Mouse (Mus musculus): ENCODE results near the gene Sass6.
"Not testable (repeated sequence)": the region's sequence is repeated elsewhere in the genome, so short reads cannot be mapped to it uniquely, and the experiment has no call there.

Sass6 gene

DNA sequence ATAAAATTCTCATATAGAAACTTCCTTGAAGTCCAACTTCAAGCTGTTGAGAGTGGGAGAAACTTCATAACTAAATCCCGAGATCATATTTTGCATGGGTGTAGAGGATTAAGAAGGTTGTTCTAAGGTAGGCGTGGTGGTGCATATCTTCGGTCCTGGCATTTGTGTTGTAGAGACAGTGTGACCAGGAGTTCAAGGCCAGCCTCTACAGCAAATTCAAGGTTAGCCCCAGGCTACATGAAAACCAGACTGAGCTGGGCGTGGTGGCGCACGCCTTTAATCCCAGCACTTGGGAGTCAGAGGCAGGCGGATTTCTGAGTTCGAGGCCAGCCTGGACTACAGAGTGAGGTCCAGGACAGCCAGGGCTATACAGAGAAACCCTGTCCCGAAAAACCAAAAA, 69.5 kb downstream of the Sass6 start:
- DNase-seq, result not testable (repeated sequence)
